Mouse (Mus musculus): Measurements from ENCODE around the gene Plbd2.

Plbd2 gene

GRCm38 (mm10) chr5:120503144-120503795, at the start of gene Plbd2:
Gene Plbd2 (minus strand): TSS chr5:120503625.
- peak; percentile 67 to 77 for DNase-seq

GRCm38 (mm10) chr5:120550673-120551072, 47.2 kb upstream of the Plbd2 start:
- no peak for DNase-seq

- no peak for DNase-seq
Measured at GRCm38 (mm10) chr5:120550137-120550536, 46.7 kb upstream of the Plbd2 start.

- no peak for DNase-seq
Measured at GRCm38 (mm10) chr5:120548236-120548850, 44.9 kb upstream of the Plbd2 start.

- DNase-seq = no peak
Measured at GRCm38 (mm10) chr5:120536632-120537031, 33.2 kb upstream of the Plbd2 start.

GRCm38 (mm10) chr5:120536046-120536445, 32.6 kb upstream of the Plbd2 start:
- no peak for DNase-seq

- no peak for DNase-seq
Measured at GRCm38 (mm10) chr5:120534686-120535075, 31.3 kb upstream of the Plbd2 start.

- no peak for DNase-seq
Measured at GRCm38 (mm10) chr5:120534071-120534685, 30.8 kb upstream of the Plbd2 start.

GRCm38 (mm10) chr5:120531631-120532030, 28.2 kb upstream of the Plbd2 start:
- DNase-seq = no peak

GRCm38 (mm10) chr5:120527296-120527964, 24.0 kb upstream of the Plbd2 start:
- DNase-seq = no peak

- DNase-seq = no peak
Measured at GRCm38 (mm10) chr5:120526311-120526710, 22.9 kb upstream of the Plbd2 start.

- no peak for DNase-seq
Measured at GRCm38 (mm10) chr5:120525737-120526136, 22.3 kb upstream of the Plbd2 start.

- no peak for DNase-seq
Measured at GRCm38 (mm10) chr5:120524736-120525135, 21.3 kb upstream of the Plbd2 start.

- peak in 1 of 2 experiments; percentile 49 for DNase-seq
Measured at GRCm38 (mm10) chr5:120522649-120523048, 19.2 kb upstream of the Plbd2 start.

GRCm38 (mm10) chr5:120517552-120517951, 14.1 kb upstream of the Plbd2 start:
- no peak for DNase-seq

GRCm38 (mm10) chr5:120516221-120516984, 13.0 kb upstream of the Plbd2 start:
- DNase-seq = no peak

GRCm38 (mm10) chr5:120515451-120515850, 12.0 kb upstream of the Plbd2 start:
- no peak for DNase-seq

- DNase-seq = no peak
Measured at GRCm38 (mm10) chr5:120514754-120515153, 11.3 kb upstream of the Plbd2 start.

- no peak for DNase-seq
Measured at GRCm38 (mm10) chr5:120514031-120514677, 10.7 kb upstream of the Plbd2 start.

GRCm38 (mm10) chr5:120512911-120513555, 9.6 kb upstream of the Plbd2 start:
- DNase-seq = no peak

GRCm38 (mm10) chr5:120511643-120512220, 8.3 kb upstream of the Plbd2 start:
- no peak for DNase-seq

Measured in spleen, adult 18-20 months (tissue).